Mouse (Mus musculus) adrenal gland, adult 8-10 months (tissue): ENCODE measurements around the gene BC035044. TPM values are rescaled to one million over a fixed set of nuclear protein-coding genes. Genes with fewer than 3 reads are reported as not detected.
A peak's percentile ranks its signal among the peaks of the same experiment; 100 is the strongest.
"Not testable (repeated sequence)": the region's sequence is repeated elsewhere in the genome, so short reads cannot be mapped to it uniquely, and the experiment has no call there.

Experiments
- DNase-seq: peaks from one replicate; pipeline ENCODE4 v3.0.0; 2022
- total RNA-seq, 4 experiments: library from RNA; stranded (reverse); gene quantifications; 2 replicates each; pipeline ENCODE4 v1.2.4; 2022

BC035044 gene
- total RNA-seq, 4 experiments from 2014 or later, result 0.35 to 1.0 (median 0.59) TPM; not detected in 1

GRCm38 (mm10) chr6:128850671-128851070 is 40.3 kb downstream of the BC035044 start:
- no peak for DNase-seq

GRCm38 (mm10) chr6:128849902-128850301 is 41.0 kb downstream of the BC035044 start:
- no peak for DNase-seq

- no peak for DNase-seq
Observed at GRCm38 (mm10) chr6:128847401-128847800, 43.5 kb downstream of the BC035044 start.

GRCm38 (mm10) chr6:128845998-128846542 is 44.9 kb downstream of the BC035044 start:
- DNase-seq, result no peak

- DNase-seq, result peak; percentile 85
Observed at GRCm38 (mm10) chr6:128845319-128845979, 45.5 kb downstream of the BC035044 start.

- no peak for DNase-seq
Observed at GRCm38 (mm10) chr6:128844586-128845080, 46.3 kb downstream of the BC035044 start.

GRCm38 (mm10) chr6:128844131-128844530 is 46.8 kb downstream of the BC035044 start:
- no peak for DNase-seq

GRCm38 (mm10) chr6:128843479-128843992 is 47.4 kb downstream of the BC035044 start:
- peak; percentile 65 for DNase-seq

GRCm38 (mm10) chr6:128842945-128843478 is 47.9 kb downstream of the BC035044 start:
- DNase-seq, result peak; percentile 90

GRCm38 (mm10) chr6:128842356-128842944 is 48.5 kb downstream of the BC035044 start:
- no peak for DNase-seq

- DNase-seq, result no peak
Observed at GRCm38 (mm10) chr6:128841327-128842089, 49.4 kb downstream of the BC035044 start.

- DNase-seq, result not testable (repeated sequence)
Observed at GRCm38 (mm10) chr6:128840669-128841068, 50.3 kb downstream of the BC035044 start.

GRCm38 (mm10) chr6:128839921-128840320 is 51.0 kb downstream of the BC035044 start:
- DNase-seq, result no peak

- peak; percentile 79 for DNase-seq
Observed at GRCm38 (mm10) chr6:128839266-128839771, 51.6 kb downstream of the BC035044 start.

- peak; percentile 86 for DNase-seq
Observed at GRCm38 (mm10) chr6:128838342-128839265, 52.3 kb downstream of the BC035044 start.

GRCm38 (mm10) chr6:128837454-128838341 is 53.2 kb downstream of the BC035044 start:
- no peak for DNase-seq

- DNase-seq, result no peak
Observed at GRCm38 (mm10) chr6:128836955-128837334, 54.0 kb downstream of the BC035044 start.

- DNase-seq, result no peak
Observed at GRCm38 (mm10) chr6:128836191-128836954, 54.6 kb downstream of the BC035044 start.

GRCm38 (mm10) chr6:128835571-128835970 is 55.4 kb downstream of the BC035044 start:
- DNase-seq, result no peak
